Mouse (Mus musculus) layer of hippocampus, adult 6 months (tissue): ENCODE measurements around the gene Gm10128. TPM values are rescaled to one million over a fixed set of nuclear protein-coding genes. Genes with fewer than 3 reads are reported as not detected.

Source experiments
- long read RNA-seq, 2 experiments: library from polyadenylated mRNA; unstranded; transcript quantifications; one replicate each; pipeline ENCODE4 v2.0.0; 2019 to 2020
- polyA plus RNA-seq: library from polyadenylated mRNA; unstranded; fragments of <200 nt; fragmentation: Nextera tagmentation; gene quantifications from 2 replicates; pipeline ENCODE4 v1.2.3, GENCODE M21; 2021

Gm10128 gene
- not detected in 2 replicates for polyA plus RNA-seq
- long read RNA-seq, experiment 1, partial matches to known transcripts: 0 of 2 reads
- long read RNA-seq, experiment 1, other reads (novel, unspliced or antisense): 2 of 2 reads
- long read RNA-seq, experiment 2, partial matches to known transcripts: 3 of 8 reads
- long read RNA-seq, experiment 2, other reads (novel, unspliced or antisense): 5 of 8 reads

DNA sequence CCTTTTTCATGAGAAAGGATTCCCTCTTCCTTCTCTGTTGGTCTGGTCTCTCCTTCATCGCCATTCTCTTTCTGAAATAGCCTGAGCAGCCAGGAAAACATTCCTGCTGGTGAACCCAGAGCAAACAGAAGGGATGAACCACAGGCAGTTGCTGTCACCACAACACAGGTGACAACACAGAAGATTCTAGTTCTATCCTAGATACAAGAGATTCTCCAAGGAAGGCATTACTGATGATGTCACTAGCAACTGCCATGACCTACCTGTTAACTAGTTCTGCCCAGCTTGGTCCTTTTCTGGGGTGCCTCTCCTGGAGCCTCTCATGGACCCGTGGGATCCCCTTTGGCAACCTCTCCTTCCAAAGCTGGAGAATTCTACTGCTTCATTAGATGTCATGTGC lies at the start of gene Gm10128:
Gm10128 (minus strand) TSS at position 101 of the 400 bp plus-strand sequence.

DNA sequence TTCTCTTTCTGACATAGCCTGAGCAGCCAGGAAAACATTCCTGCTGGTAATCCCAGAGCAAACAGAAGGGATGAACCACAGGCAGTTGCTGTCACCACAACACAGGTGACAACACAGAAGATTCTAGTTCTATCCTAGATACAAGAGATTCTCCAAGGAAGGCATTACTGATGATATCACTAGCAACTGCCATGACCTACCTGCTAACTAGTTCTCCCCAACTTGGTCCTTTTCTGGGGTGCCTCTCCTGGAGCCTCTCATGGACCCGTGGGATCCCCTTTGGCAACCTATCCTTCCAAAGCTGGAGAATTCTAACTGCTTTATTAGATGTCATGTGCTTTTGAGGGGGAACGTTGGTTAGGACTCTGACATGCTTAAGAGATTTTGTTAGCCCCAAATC lies 48.3 kb downstream of the Gm10128 start, which contains the start of gene Gm10338:
Gm10338 (minus strand) TSS at position 101 of the 400 bp plus-strand sequence.

Other genes starting within 250 kb of the Gm10128 start
- gene Gm3755, start 193.1 kb downstream of the Gm10128 start, polyA plus RNA-seq: not detected in 2 replicates
- gene Gm3752, start 160.2 kb downstream of the Gm10128 start, polyA plus RNA-seq: 0.85 and 0.89 TPM in 2 replicates
- gene Gm3558, start 75.4 kb downstream of the Gm10128 start, polyA plus RNA-seq: 0.48 and 0.87 TPM in 2 replicates
- not detected in 2 replicates for gene Gm10338, start 48.4 kb downstream of the Gm10128 start, polyA plus RNA-seq
- not detected in 2 replicates for gene Gm26661, start 147.6 kb upstream of the Gm10128 start, polyA plus RNA-seq
- gene Flnb, start 174.0 kb upstream of the Gm10128 start, polyA plus RNA-seq: 1.5 and 1.9 TPM in 2 replicates